Mouse (Mus musculus) limb, embryonic 15.5 days (tissue): ENCODE results near the gene Gpr19. TPM values are rescaled to one million over a fixed set of nuclear protein-coding genes. Genes with fewer than 3 reads are reported as not detected.

Experiments
- ATAC-seq: fragments of 200-750 bp; cut with Nextera tagmentation; 2 replicates; pipeline ENCODE4 v1.8.0; 2017; ENCODE audit warnings: low read depth, moderate TSS enrichment; ENCODE audit not compliant: insufficient number of reproducible peaks, low FRiP score, low TSS enrichment
- H3K27ac ChIP-seq: fragments of 300-500 bp; sonication (generic); 2 replicates; pipeline ENCODE4 v1.5.1; 2015; ENCODE audit warnings: moderate library complexity, mild to moderate bottlenecking, inconsistent platforms
- H3K27me3 ChIP-seq: fragments of 300-500 bp; sonication (generic); 2 replicates; pipeline ENCODE4 v1.6.1; 2015; ENCODE audit warnings: inconsistent platforms
- H3K36me3 ChIP-seq: fragments of 300-500 bp; sonication (generic); 2 replicates; pipeline ENCODE4 v1.6.1; 2015; ENCODE audit warnings: inconsistent platforms
- H3K4me1 ChIP-seq: fragments of 300-500 bp; sonication (generic); 2 replicates; pipeline ENCODE4 v1.6.1; 2015; ENCODE audit warnings: inconsistent platforms
- H3K4me2 ChIP-seq: fragments of 300-500 bp; sonication (generic); 2 replicates; pipeline ENCODE4 v1.6.1; 2015; ENCODE audit warnings: mild to moderate bottlenecking, inconsistent platforms
- H3K4me3 ChIP-seq: fragments of 300-500 bp; sonication (generic); 2 replicates; pipeline ENCODE4 v1.5.1; 2015; ENCODE audit warnings: mild to moderate bottlenecking, inconsistent platforms
- H3K9ac ChIP-seq: fragments of 300-500 bp; sonication (generic); 2 replicates; pipeline ENCODE4 v1.6.1; 2015; ENCODE audit warnings: inconsistent platforms
- H3K9me3 ChIP-seq: fragments of 300-500 bp; sonication (generic); 2 replicates; pipeline ENCODE4 v1.6.1; 2016; ENCODE audit warnings: inconsistent platforms
- WGBS: fragments of 180-500 bp; shearing (Covaris S2); methylation state at CpG from one replicate; pipeline ENCODE4 v1.1.7; 2015; 5-methylcytosine and 5-hydroxymethylcytosine counted together
- polyA plus RNA-seq: library from polyadenylated mRNA; unstranded; fragments of >200 nt; fragmentation: Nextera tagmentation; extraction: Ambion mirVana; gene quantifications from 2 replicates; pipeline ENCODE4 v1.2.1, GENCODE M21; 2015

Gene Gpr19
- polyA plus RNA-seq, 1 experiment from 2014 or later: 7.2 TPM

GRCm38 (mm10) chr6:134880046-134880445 lies 18.3 kb downstream of the Gpr19 start:
- 35% methylated on average over 2 of the region's 2 CpGs for WGBS
- Histone ChIP-seq H3K4me1 (no peaks in the 10 kb centered on the region), H3K4me3 (no peak overlapping the region), H3K9me3 (no peaks in the 10 kb centered on the region), H3K27ac (no peak overlapping the region), H3K27me3 (no peaks in the 10 kb centered on the region), H3K36me3 (no peaks in the 10 kb centered on the region; the same call in 1 of the 2 replicates), H3K9ac (no peak overlapping the region), H3K4me2 (no peak overlapping the region)
- no peak for ATAC-seq

GRCm38 (mm10) chr6:134879556-134879955 lies 18.8 kb downstream of the Gpr19 start:
- H3K4me1 ChIP-seq: no peaks in the 10 kb centered on the region
- no peak for ATAC-seq
- no peaks in the 10 kb centered on the region for H3K9me3 ChIP-seq
- no peak overlapping the region for H3K9ac ChIP-seq
- no peak overlapping the region for H3K4me3 ChIP-seq
- H3K4me2 ChIP-seq: no peak overlapping the region
- H3K27ac ChIP-seq: no peak overlapping the region
- 80% methylated on average over 5 of the region's 5 CpGs for WGBS
- H3K27me3 ChIP-seq: no peaks in the 10 kb centered on the region
- no peaks in the 10 kb centered on the region; the same call in 1 of the 2 replicates for H3K36me3 ChIP-seq

- WGBS: 72% methylated on average over 1 of the region's 1 CpGs
- no peak for ATAC-seq
- no peak overlapping the region for H3K4me2 ChIP-seq
- H3K9me3 ChIP-seq: no peaks in the 10 kb centered on the region
- H3K9ac ChIP-seq: no peak overlapping the region
- H3K4me3 ChIP-seq: no peak overlapping the region
- H3K4me1 ChIP-seq: no peaks in the 10 kb centered on the region
- no peaks in the 10 kb centered on the region for H3K27me3 ChIP-seq
- no peak overlapping the region for H3K27ac ChIP-seq
- H3K36me3 ChIP-seq: no peaks in the 10 kb centered on the region; the same call in 1 of the 2 replicates
These were observed 20.5 kb downstream of the Gpr19 start for GRCm38 (mm10) chr6:134877892-134878291.

- 90% methylated on average over 4 of the region's 4 CpGs for WGBS
- H3K27ac ChIP-seq: no peak overlapping the region
- H3K4me3 ChIP-seq: no peak overlapping the region
- H3K4me2 ChIP-seq: no peak overlapping the region
- no peaks in the 10 kb centered on the region for H3K9me3 ChIP-seq
- no peak for ATAC-seq
- no peak overlapping the region for H3K9ac ChIP-seq
- H3K4me1 ChIP-seq: no peaks in the 10 kb centered on the region
- no peaks in the 10 kb centered on the region; the same call in 1 of the 2 replicates for H3K36me3 ChIP-seq
- no peaks in the 10 kb centered on the region for H3K27me3 ChIP-seq
These were observed 21.1 kb downstream of the Gpr19 start for GRCm38 (mm10) chr6:134877276-134877675.

- no peak overlapping the region for H3K4me2 ChIP-seq
- H3K27ac ChIP-seq: no peak overlapping the region
- H3K4me1 ChIP-seq: no peaks in the 10 kb centered on the region
- H3K4me3 ChIP-seq: no peak overlapping the region
- no peaks in the 10 kb centered on the region for H3K9me3 ChIP-seq
- no peaks in the 10 kb centered on the region for H3K36me3 ChIP-seq
- no peaks in the 10 kb centered on the region for H3K27me3 ChIP-seq
- 76% methylated on average over 6 of the region's 6 CpGs for WGBS
- no peak overlapping the region for H3K9ac ChIP-seq
- no peak for ATAC-seq
These were observed 21.6 kb downstream of the Gpr19 start for GRCm38 (mm10) chr6:134876795-134877194.

GRCm38 (mm10) chr6:134873018-134873417 lies 25.4 kb downstream of the Gpr19 start:
- H3K4me1 ChIP-seq: no peaks in the 10 kb centered on the region
- H3K9ac ChIP-seq: no peak overlapping the region
- no peak overlapping the region for H3K27ac ChIP-seq
- no peak overlapping the region for H3K4me2 ChIP-seq
- H3K27me3 ChIP-seq: no peaks in the 10 kb centered on the region
- 82% methylated on average over 2 of the region's 2 CpGs for WGBS
- H3K4me3 ChIP-seq: no peak overlapping the region
- no peaks in the 10 kb centered on the region for H3K9me3 ChIP-seq
- no peak for ATAC-seq
- peaks cover 11% of the 10 kb centered on the region for H3K36me3 ChIP-seq

GRCm38 (mm10) chr6:134872236-134872635 lies 26.1 kb downstream of the Gpr19 start:
- Histone ChIP-seq H3K27me3 (no peaks in the 10 kb centered on the region), H3K4me3 (no peak overlapping the region), H3K4me2 (no peak overlapping the region), H3K4me1 (no peaks in the 10 kb centered on the region), H3K36me3 (peaks cover 11% of the 10 kb centered on the region), H3K9ac (no peak overlapping the region), H3K27ac (no peak overlapping the region), H3K9me3 (no peaks in the 10 kb centered on the region)
- ATAC-seq: no peak
- WGBS: 75% methylated on average over 2 of the region's 2 CpGs

- no peak overlapping the region for H3K4me3 ChIP-seq
- H3K36me3 ChIP-seq: peaks cover 11% of the 10 kb centered on the region
- no peak for ATAC-seq
- no peak overlapping the region for H3K4me2 ChIP-seq
- H3K9me3 ChIP-seq: no peaks in the 10 kb centered on the region
- H3K4me1 ChIP-seq: no peaks in the 10 kb centered on the region
- no peak overlapping the region for H3K27ac ChIP-seq
- 95% methylated on average over 4 of the region's 4 CpGs for WGBS
- no peak overlapping the region for H3K9ac ChIP-seq
- H3K27me3 ChIP-seq: no peaks in the 10 kb centered on the region
These were observed 27.5 kb downstream of the Gpr19 start for GRCm38 (mm10) chr6:134870887-134871286.

GRCm38 (mm10) chr6:134870209-134870742 lies 28.1 kb downstream of the Gpr19 start:
- ATAC-seq: no peak
- no peak overlapping the region for H3K27ac ChIP-seq
- 87% methylated on average over 12 of the region's 12 CpGs for WGBS
- no peak overlapping the region for H3K4me3 ChIP-seq
- no peaks in the 10 kb centered on the region for H3K4me1 ChIP-seq
- H3K4me2 ChIP-seq: no peak overlapping the region
- no peaks in the 10 kb centered on the region for H3K9me3 ChIP-seq
- peaks cover 11% of the 10 kb centered on the region for H3K36me3 ChIP-seq
- H3K27me3 ChIP-seq: no peaks in the 10 kb centered on the region
- no peak overlapping the region for H3K9ac ChIP-seq

- Histone ChIP-seq H3K4me2 (no peak overlapping the region), H3K36me3 (peaks cover 11% of the 10 kb centered on the region), H3K4me1 (peaks cover 7% of the 10 kb centered on the region), H3K27ac (no peak overlapping the region), H3K4me3 (no peak overlapping the region), H3K9me3 (no peaks in the 10 kb centered on the region), H3K27me3 (no peaks in the 10 kb centered on the region), H3K9ac (no peak overlapping the region)
- ATAC-seq: no peak
- WGBS: 87% methylated on average over 3 of the region's 3 CpGs
These were observed 31.1 kb downstream of the Gpr19 start for GRCm38 (mm10) chr6:134867325-134867724.

GRCm38 (mm10) chr6:134866113-134866512 lies 32.3 kb downstream of the Gpr19 start:
- no peaks in the 10 kb centered on the region for H3K9me3 ChIP-seq

GRCm38 (mm10) chr6:134863146-134863545 lies 35.2 kb downstream of the Gpr19 start:
- Histone ChIP-seq H3K27ac (peak overlapping the region; percentile 57; the same call in 1 of the 2 replicates), H3K27me3 (no peaks in the 10 kb centered on the region), H3K9ac (0 out of 2 replicates have a peak overlapping the region, but pooled peaks have one; percentile 10), H3K4me1 (peaks cover 8% of the 10 kb centered on the region), H3K9me3 (no peaks in the 10 kb centered on the region), H3K36me3 (0 out of 2 replicates have a peak, but pooled peaks cover 2% of the 10 kb centered on the region), H3K4me2 (peak overlapping the region; percentile 52), H3K4me3 (peak overlapping the region; percentile 34)
- 2% methylated on average over 19 of the region's 19 CpGs for WGBS
- peak; percentile 51; the same call in 1 of the 2 replicates for ATAC-seq

More at GRCm38 (mm10) chr6:134866113-134866512, 32.3 kb downstream of the Gpr19 start:
- H3K36me3 ChIP-seq: peaks cover 11% of the 10 kb centered on the region
- no peak overlapping the region for H3K4me3 ChIP-seq
- ATAC-seq: no peak
- H3K4me2 ChIP-seq: no peak overlapping the region
- H3K27ac ChIP-seq: no peak overlapping the region
- WGBS: 89% methylated on average over 7 of the region's 7 CpGs
- H3K4me1 ChIP-seq: peaks cover 8% of the 10 kb centered on the region
- H3K27me3 ChIP-seq: no peaks in the 10 kb centered on the region
- H3K9ac ChIP-seq: no peak overlapping the region
